Mouse (Mus musculus): ENCODE results near the gene Gpr88. TPM values are rescaled to one million over a fixed set of nuclear protein-coding genes. Genes with fewer than 3 reads are reported as not detected.
"Not testable (repeated sequence)": the region's sequence is repeated elsewhere in the genome, so short reads cannot be mapped to it uniquely, and the experiment has no call there.

Gpr88 gene
- polyA plus RNA-seq, 1 experiment from 2014 or later, result 0.94 TPM

DNA sequence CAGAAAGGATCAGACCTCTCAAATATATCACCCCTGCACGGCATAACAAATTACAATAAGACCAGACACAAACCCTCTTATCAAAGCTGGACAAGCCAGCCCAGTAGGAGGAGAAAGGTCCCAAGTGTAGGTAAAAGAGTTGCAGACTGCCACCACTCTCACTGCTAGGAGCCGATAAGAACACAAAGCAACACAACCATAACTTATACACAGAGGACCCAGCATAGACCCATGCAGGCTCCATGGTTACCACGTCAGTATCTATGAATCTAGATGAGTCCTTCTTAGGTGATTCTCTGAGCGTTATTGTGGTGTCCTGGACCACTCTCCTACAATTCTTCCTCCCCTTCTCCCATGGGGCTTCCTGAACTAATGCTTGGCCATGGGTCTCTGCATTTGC, 24.0 kb downstream of the Gpr88 start:
- H3K27me3 ChIP-seq (ENCODE audit: control insufficient read depth, insufficient read depth, low read length), result no peaks in the 10 kb centered on the region
- H3K36me3 ChIP-seq (ENCODE audit: control insufficient read depth, insufficient read depth, low read length), result no peaks in the 10 kb centered on the region
- H3K4me3 ChIP-seq (replicated peaks; ENCODE audit: low read length), result no peak overlapping the region
- no peak overlapping the region for H3K4me2 ChIP-seq (ENCODE audit: low read depth, low read length)
- no peaks in the 10 kb centered on the region for H3K4me1 ChIP-seq (ENCODE audit: control insufficient read depth, insufficient read depth, low read length)
- no peak for ATAC-seq (ENCODE audit: insufficient read depth, low FRiP score)
- H3K9ac ChIP-seq (ENCODE audit: low read length), result no peak overlapping the region
- WGBS, result 82% methylated on average over 4 of the region's 4 CpGs
- no peaks in the 10 kb centered on the region for H3K9me3 ChIP-seq (replicated peaks; ENCODE audit: control insufficient read depth, low read length)
- H3K27ac ChIP-seq (ENCODE audit: low read length), result no peak overlapping the region

DNA sequence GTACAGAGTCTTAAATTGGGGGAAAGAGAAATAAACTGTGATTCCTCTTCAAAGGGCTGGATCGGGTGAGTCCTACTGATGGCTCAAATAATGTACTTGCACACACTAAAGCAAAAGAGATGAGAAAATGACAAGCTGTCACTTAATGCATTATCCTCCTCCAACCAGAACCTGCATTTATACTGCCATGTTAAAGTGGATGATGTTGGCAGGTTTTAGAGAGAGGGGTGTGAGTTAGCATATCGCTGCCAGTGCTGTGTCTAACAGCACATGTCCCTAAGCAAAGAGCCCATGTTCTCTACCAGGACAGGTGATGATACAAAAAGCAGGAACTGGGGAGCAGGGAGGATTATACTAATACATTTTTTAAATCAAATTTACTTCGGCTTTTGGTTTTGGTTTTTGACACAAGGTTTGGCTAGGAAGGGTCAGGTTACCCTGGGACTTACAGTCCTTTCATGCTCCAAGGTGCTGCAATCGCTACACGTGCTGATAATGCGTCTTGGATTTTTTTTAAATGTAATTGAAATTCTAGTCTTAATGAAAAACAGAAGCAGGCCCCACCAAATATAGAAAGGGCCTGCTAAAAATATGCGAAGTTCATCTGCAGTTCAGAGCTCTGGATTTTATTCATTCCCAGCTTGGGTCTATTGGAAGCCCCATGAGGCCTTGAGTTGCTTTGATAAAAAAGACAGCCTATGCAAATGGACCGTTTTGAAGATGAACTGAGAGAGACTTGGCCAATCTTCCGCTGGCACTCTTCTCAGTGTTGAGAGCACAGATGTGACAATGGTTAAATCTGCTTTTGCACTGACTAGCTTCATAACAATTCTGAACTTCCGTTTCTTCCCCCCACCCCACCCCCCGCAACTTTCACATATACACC, 24.7 kb downstream of the Gpr88 start:
- no peak overlapping the region for H3K4me3 ChIP-seq (replicated peaks; ENCODE audit: low read length)
- no peaks in the 10 kb centered on the region for H3K36me3 ChIP-seq (ENCODE audit: control insufficient read depth, insufficient read depth, low read length)
- H3K4me1 ChIP-seq (ENCODE audit: control insufficient read depth, insufficient read depth, low read length), result no peaks in the 10 kb centered on the region
- no peak overlapping the region for H3K4me2 ChIP-seq (ENCODE audit: low read depth, low read length)
- H3K27me3 ChIP-seq (ENCODE audit: control insufficient read depth, insufficient read depth, low read length), result no peaks in the 10 kb centered on the region
- no peak for ATAC-seq (ENCODE audit: insufficient read depth, low FRiP score)
- H3K9me3 ChIP-seq (replicated peaks; ENCODE audit: control insufficient read depth, low read length), result no peaks in the 10 kb centered on the region
- no peak overlapping the region for H3K27ac ChIP-seq (ENCODE audit: low read length)
- 66% methylated on average over 11 of the region's 11 CpGs for WGBS
- H3K9ac ChIP-seq (ENCODE audit: low read length), result no peak overlapping the region

GRCm38 (mm10) chr3:116227383-116227782, 25.9 kb downstream of the Gpr88 start:
- ATAC-seq (ENCODE audit: insufficient read depth, low FRiP score), result no peak
- Histone ChIP-seq H3K27ac (ENCODE audit: low read length) (no peak overlapping the region), H3K4me2 (ENCODE audit: low read depth, low read length) (no peak overlapping the region), H3K27me3 (ENCODE audit: control insufficient read depth, insufficient read depth, low read length) (no peaks in the 10 kb centered on the region), H3K36me3 (ENCODE audit: control insufficient read depth, insufficient read depth, low read length) (no peaks in the 10 kb centered on the region), H3K4me1 (ENCODE audit: control insufficient read depth, insufficient read depth, low read length) (no peaks in the 10 kb centered on the region), H3K4me3 (replicated peaks; ENCODE audit: low read length) (no peak overlapping the region), H3K9ac (ENCODE audit: low read length) (no peak overlapping the region), H3K9me3 (replicated peaks; ENCODE audit: control insufficient read depth, low read length) (no peaks in the 10 kb centered on the region)
- 58% methylated on average over 5 of the region's 5 CpGs for WGBS

GRCm38 (mm10) chr3:116226915-116227314, 26.4 kb downstream of the Gpr88 start:
- Histone ChIP-seq H3K36me3 (ENCODE audit: control insufficient read depth, insufficient read depth, low read length) (no peaks in the 10 kb centered on the region), H3K27ac (ENCODE audit: low read length) (no peak overlapping the region), H3K4me1 (ENCODE audit: control insufficient read depth, insufficient read depth, low read length) (no peaks in the 10 kb centered on the region), H3K27me3 (ENCODE audit: control insufficient read depth, insufficient read depth, low read length) (no peaks in the 10 kb centered on the region), H3K4me3 (replicated peaks; ENCODE audit: low read length) (no peak overlapping the region), H3K9me3 (replicated peaks; ENCODE audit: control insufficient read depth, low read length) (no peaks in the 10 kb centered on the region), H3K4me2 (ENCODE audit: low read depth, low read length) (no peak overlapping the region), H3K9ac (ENCODE audit: low read length) (no peak overlapping the region)
- 85% methylated on average over 6 of the region's 6 CpGs for WGBS
- no peak for ATAC-seq (ENCODE audit: insufficient read depth, low FRiP score)

DNA sequence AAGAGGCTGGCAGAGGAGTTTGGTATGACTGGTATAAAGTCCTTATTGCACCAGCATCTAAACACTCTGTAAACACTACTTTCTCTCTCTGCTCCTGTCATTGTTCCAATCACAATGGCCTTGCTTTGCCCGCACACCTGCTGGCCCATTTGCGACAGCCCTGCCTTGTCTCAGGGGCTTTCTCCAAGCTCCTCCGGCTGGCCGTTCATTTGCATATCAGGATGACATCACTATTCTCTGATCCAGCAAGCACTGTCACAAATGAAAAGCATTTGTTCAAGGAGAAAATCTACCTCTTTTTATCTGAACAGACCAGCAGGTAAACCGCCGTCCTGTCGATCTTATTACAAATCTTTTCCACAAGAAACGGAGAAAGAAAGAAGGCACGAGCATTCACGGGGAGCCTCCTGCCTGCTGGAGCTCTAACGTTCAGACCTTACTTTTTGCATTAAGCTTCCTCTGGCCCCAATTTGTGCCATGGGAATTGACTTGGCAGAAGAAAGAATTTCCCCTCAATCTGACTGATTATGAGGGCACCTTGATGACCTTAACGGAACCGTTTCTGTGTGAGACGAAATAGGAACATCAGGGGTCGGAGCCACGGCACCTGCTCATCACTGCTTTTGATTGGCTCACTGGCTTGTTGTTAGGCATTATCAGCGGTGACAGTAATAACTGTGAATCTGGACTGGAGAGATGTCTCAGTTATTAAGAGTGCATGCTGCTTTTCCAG, 30.6 kb downstream of the Gpr88 start:
- no peak overlapping the region for H3K9ac ChIP-seq (ENCODE audit: low read length)
- H3K4me3 ChIP-seq (replicated peaks; ENCODE audit: low read length), result no peak overlapping the region
- no peaks in the 10 kb centered on the region for H3K27me3 ChIP-seq (ENCODE audit: control insufficient read depth, insufficient read depth, low read length)
- H3K4me1 ChIP-seq (ENCODE audit: control insufficient read depth, insufficient read depth, low read length), result peaks cover 10% of the 10 kb centered on the region; the same call in 1 of the 2 replicates
- H3K9me3 ChIP-seq (replicated peaks; ENCODE audit: control insufficient read depth, low read length), result no peaks in the 10 kb centered on the region
- no peak for ATAC-seq (ENCODE audit: insufficient read depth, low FRiP score)
- 47% methylated on average over 17 of the region's 17 CpGs for WGBS
- no peak overlapping the region; the same call in 1 of the 2 replicates for H3K4me2 ChIP-seq (ENCODE audit: low read depth, low read length)
- no peak overlapping the region for H3K27ac ChIP-seq (ENCODE audit: low read length)
- no peaks in the 10 kb centered on the region for H3K36me3 ChIP-seq (ENCODE audit: control insufficient read depth, insufficient read depth, low read length)

DNA sequence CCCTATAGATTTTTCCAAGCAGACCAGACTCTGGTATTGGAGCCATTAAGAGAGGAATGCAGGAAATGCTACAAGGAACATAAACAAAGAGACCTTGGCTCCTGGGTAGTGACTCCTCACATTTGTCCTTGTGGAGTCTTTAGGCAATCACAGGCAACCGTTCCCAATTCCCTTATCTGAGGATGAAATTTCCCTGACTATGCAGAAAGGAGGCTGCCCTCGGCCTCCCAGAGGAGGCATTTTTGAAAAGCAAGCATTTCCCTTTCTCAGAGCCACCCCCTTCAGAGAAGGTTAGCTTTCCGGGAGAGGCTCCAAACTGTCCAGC, 31.7 kb downstream of the Gpr88 start:
- Histone ChIP-seq H3K36me3 (ENCODE audit: control insufficient read depth, insufficient read depth, low read length) (no peaks in the 10 kb centered on the region), H3K9ac (ENCODE audit: low read length) (no peak overlapping the region), H3K4me2 (ENCODE audit: low read depth, low read length) (no peak overlapping the region), H3K4me3 (replicated peaks; ENCODE audit: low read length) (no peak overlapping the region), H3K27me3 (ENCODE audit: control insufficient read depth, insufficient read depth, low read length) (no peaks in the 10 kb centered on the region), H3K27ac (ENCODE audit: low read length) (peak overlapping the region; percentile 58), H3K9me3 (replicated peaks; ENCODE audit: control insufficient read depth, low read length) (no peaks in the 10 kb centered on the region), H3K4me1 (ENCODE audit: control insufficient read depth, insufficient read depth, low read length) (peaks cover 10% of the 10 kb centered on the region; the same call in 1 of the 2 replicates)
- ATAC-seq (ENCODE audit: insufficient read depth, low FRiP score), result no peak
- WGBS, result 18% methylated on average over 3 of the region's 3 CpGs

- WGBS, result 33% methylated on average over 6 of the region's 6 CpGs
- H3K27ac ChIP-seq (ENCODE audit: low read length), result peak overlapping the region; percentile 58
- H3K36me3 ChIP-seq (ENCODE audit: control insufficient read depth, insufficient read depth, low read length), result no peaks in the 10 kb centered on the region
- H3K9ac ChIP-seq (ENCODE audit: low read length), result no peak overlapping the region
- H3K4me1 ChIP-seq (ENCODE audit: control insufficient read depth, insufficient read depth, low read length), result peaks cover 10% of the 10 kb centered on the region; the same call in 1 of the 2 replicates
- H3K4me3 ChIP-seq (replicated peaks; ENCODE audit: low read length), result no peak overlapping the region
- H3K27me3 ChIP-seq (ENCODE audit: control insufficient read depth, insufficient read depth, low read length), result no peaks in the 10 kb centered on the region
- no peak overlapping the region for H3K4me2 ChIP-seq (ENCODE audit: low read depth, low read length)
- ATAC-seq (ENCODE audit: insufficient read depth, low FRiP score), result peak; percentile 58; the same call in 1 of the 2 replicates
- no peaks in the 10 kb centered on the region for H3K9me3 ChIP-seq (replicated peaks; ENCODE audit: control insufficient read depth, low read length)
Observed at GRCm38 (mm10) chr3:116220980-116221685, 32.2 kb downstream of the Gpr88 start.

DNA sequence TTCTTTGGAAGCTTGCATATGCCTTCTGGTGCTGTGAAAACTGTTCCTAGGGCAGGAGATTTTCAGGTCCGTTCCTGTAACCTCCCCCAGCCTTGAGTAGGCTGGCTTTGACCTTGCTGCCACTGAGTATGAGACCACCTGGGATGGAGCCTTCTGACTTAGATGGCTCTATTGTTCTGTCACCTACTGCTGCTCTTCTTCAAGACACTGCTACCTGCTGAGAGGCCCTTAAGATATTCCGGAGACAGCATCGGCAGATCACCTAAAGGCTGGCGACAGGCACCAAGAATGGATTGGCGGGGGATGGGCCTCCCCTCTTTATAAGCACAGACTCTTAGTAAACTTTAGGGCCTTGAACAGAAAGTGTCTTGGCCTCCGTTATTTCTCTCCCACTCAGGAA, 35.9 kb downstream of the Gpr88 start:
- 65% methylated on average over 6 of the region's 6 CpGs for WGBS

GRCm38 (mm10) chr3:116216261-116216660, 37.0 kb downstream of the Gpr88 start:
- Histone ChIP-seq H3K27me3 (ENCODE audit: control insufficient read depth, insufficient read depth, low read length) (no peaks in the 10 kb centered on the region), H3K9ac (ENCODE audit: low read length) (no peak overlapping the region), H3K36me3 (ENCODE audit: control insufficient read depth, insufficient read depth, low read length) (no peaks in the 10 kb centered on the region), H3K4me2 (ENCODE audit: low read depth, low read length) (no peak overlapping the region), H3K4me1 (ENCODE audit: control insufficient read depth, insufficient read depth, low read length) (peaks cover 7% of the 10 kb centered on the region; the same call in 1 of the 2 replicates), H3K9me3 (replicated peaks; ENCODE audit: control insufficient read depth, low read length) (no peaks in the 10 kb centered on the region), H3K4me3 (replicated peaks; ENCODE audit: low read length) (no peak overlapping the region), H3K27ac (ENCODE audit: low read length) (no peak overlapping the region)
- no peak for ATAC-seq (ENCODE audit: insufficient read depth, low FRiP score)
- 38% methylated on average over 1 of the region's 1 CpGs for WGBS

More for the DNA sequence above, 35.9 kb downstream of the Gpr88 start:
- not testable (repeated sequence) for H3K4me1 ChIP-seq (ENCODE audit: control insufficient read depth, insufficient read depth, low read length); H3K9me3 ChIP-seq (replicated peaks; ENCODE audit: control insufficient read depth, low read length); H3K4me2 ChIP-seq (ENCODE audit: low read depth, low read length); H3K4me3 ChIP-seq (replicated peaks; ENCODE audit: low read length); H3K36me3 ChIP-seq (ENCODE audit: control insufficient read depth, insufficient read depth, low read length); ATAC-seq (ENCODE audit: insufficient read depth, low FRiP score); H3K27ac ChIP-seq (ENCODE audit: low read length); H3K9ac ChIP-seq (ENCODE audit: low read length); H3K27me3 ChIP-seq (ENCODE audit: control insufficient read depth, insufficient read depth, low read length)
